Comparison of ENCODE assay signal across 27 mouse cellular contexts in the genomic region with DNA sequence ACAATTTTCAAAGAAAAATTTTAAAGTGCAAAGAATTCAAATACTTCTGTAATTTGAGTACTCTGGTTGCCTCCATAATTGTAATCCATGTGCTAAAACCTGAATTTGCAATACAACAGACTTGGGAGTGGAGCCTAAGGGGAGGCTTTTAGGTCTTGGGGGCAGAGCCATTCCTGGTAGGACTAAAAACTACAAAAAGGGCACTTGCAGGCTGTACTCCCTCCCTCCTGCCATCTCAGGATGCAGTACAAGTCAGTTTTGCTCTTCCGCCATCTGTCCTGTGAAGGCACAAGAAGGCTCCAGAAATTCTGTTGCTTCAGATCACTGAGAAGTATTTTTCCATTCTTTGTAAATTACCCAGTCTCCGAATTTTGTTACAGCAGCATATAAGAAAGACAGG.
"Had no signal": no experiment of that assay in that cellular context is flagged by ENCODE, and none has a peak within 500 bp of the region (broad histone marks: within the 10 kb centered on the region; RNA-seq: fewer than 3 reads in every experiment).

No protein-coding gene starts in this region.

- H3K27me3 ChIP-seq: heart, embryonic 13.5 days; heart, embryonic 15.5 days; hindbrain, embryonic 13.5 days; hindbrain, embryonic 15.5 days; intestine, embryonic 15.5 days; kidney, embryonic 15.5 days; limb, embryonic 13.5 days; limb, embryonic 15.5 days; liver, embryonic 12.5 days had no signal

- H3K27ac ChIP-seq: gastrocnemius, adult 2 months; heart, embryonic 13.5 days; heart, embryonic 15.5 days; hindbrain, embryonic 13.5 days; hindbrain, embryonic 15.5 days; intestine, embryonic 15.5 days; kidney, embryonic 15.5 days; kidney, postnatal 0 days; limb, embryonic 13.5 days; limb, embryonic 15.5 days; liver, embryonic 12.5 days; liver, embryonic 14.5 days had no signal

- H3K4me1 ChIP-seq: heart, embryonic 13.5 days; heart, embryonic 15.5 days; hindbrain, embryonic 13.5 days; hindbrain, embryonic 15.5 days; intestine, embryonic 15.5 days; kidney, embryonic 15.5 days; limb, embryonic 13.5 days; limb, embryonic 15.5 days; liver, embryonic 12.5 days had no signal

- H3K9me3 ChIP-seq: heart, embryonic 13.5 days; heart, embryonic 15.5 days; hindbrain, embryonic 13.5 days; hindbrain, embryonic 15.5 days; intestine, embryonic 15.5 days; kidney, embryonic 15.5 days; limb, embryonic 13.5 days; limb, embryonic 15.5 days; liver, embryonic 12.5 days had no signal

- H3K9ac ChIP-seq: heart, embryonic 13.5 days; heart, embryonic 15.5 days; hindbrain, embryonic 13.5 days; hindbrain, embryonic 15.5 days; intestine, embryonic 15.5 days; kidney, embryonic 15.5 days; limb, embryonic 13.5 days; limb, embryonic 15.5 days; liver, embryonic 12.5 days; liver, embryonic 14.5 days had no signal

- H3K4me2 ChIP-seq: heart, embryonic 11.5 days; heart, embryonic 13.5 days; heart, embryonic 15.5 days; hindbrain, embryonic 13.5 days; hindbrain, embryonic 15.5 days; intestine, embryonic 15.5 days; kidney, embryonic 15.5 days; limb, embryonic 13.5 days; limb, embryonic 15.5 days; liver, embryonic 12.5 days had no signal

- ATAC-seq: inflammation-experienced regulatory T-cells, adult 6 months; intestine, embryonic 15.5 days; liver, embryonic 12.5 days had no signal

- DNase-seq: gastrocnemius, adult 2 months; gastrocnemius, postnatal 10 days; gastrocnemius, postnatal 25 days; heart, adult 18-20 months; heart, postnatal 14 days; heart, postnatal 36 days; kidney, adult 11 months; kidney, adult 2 months; kidney, adult 9 months; kidney, postnatal 14 days; kidney, postnatal 36 days; layer of hippocampus, adult 9-11 months; layer of hippocampus, postnatal 36 days; left cerebral cortex, postnatal 4 days had no signal

- H3K36me3 ChIP-seq: heart, embryonic 13.5 days; heart, embryonic 15.5 days; hindbrain, embryonic 13.5 days; hindbrain, embryonic 15.5 days; intestine, embryonic 15.5 days; kidney, embryonic 15.5 days; limb, embryonic 13.5 days; limb, embryonic 15.5 days; liver, embryonic 12.5 days had no signal

- H3K4me3 ChIP-seq: gastrocnemius, adult 2 months; heart, embryonic 13.5 days; heart, embryonic 15.5 days; hindbrain, embryonic 13.5 days; hindbrain, embryonic 15.5 days; intestine, embryonic 15.5 days; kidney, embryonic 15.5 days; limb, embryonic 13.5 days; limb, embryonic 15.5 days; liver, embryonic 12.5 days had no signal
